Mouse (Mus musculus) bone marrow, adult 2 months (tissue): ENCODE data around the gene Cks1b. TPM values are rescaled to one million over a fixed set of nuclear protein-coding genes. Genes with fewer than 3 reads are reported as not detected.

Experiments
- H3K27ac ChIP-seq: fragments of 200-500 bp; 2 replicates; pipeline ENCODE4 v1.5.1; 2012; ENCODE audit warnings: low read depth, mild to moderate bottlenecking, control low read depth, inconsistent platforms, low read length; ENCODE audit not compliant: control insufficient read depth, poor library complexity, insufficient read depth
- H3K4me1 ChIP-seq: fragments of 200-500 bp; 2 replicates; pipeline ENCODE4 v1.6.1; 2011; ENCODE audit warnings: low read length; ENCODE audit not compliant: control insufficient read depth, insufficient read depth
- H3K4me3 ChIP-seq: fragments of 200-500 bp; replicated peaks from 2 replicates; pipeline ENCODE3; 2011; ENCODE audit warnings: mild to moderate bottlenecking, low read depth, low read length, control low read depth; ENCODE audit not compliant: control insufficient read depth
- CTCF ChIP-seq: fragments of 200-500 bp; IDR thresholded peaks from 2 replicates; pipeline ENCODE4 v1.5.1; 2011; ENCODE audit warnings: low read length, control low read depth; ENCODE audit not compliant: control insufficient read depth, insufficient read depth
- POLR2A ChIP-seq: fragments of 200-500 bp; IDR thresholded peaks from 2 replicates; pipeline ENCODE4 v1.6.1; 2011; ENCODE audit warnings: low read depth, mild to moderate bottlenecking, control low read depth, low read length, borderline replicate concordance; ENCODE audit not compliant: control insufficient read depth
- WGBS: fragments of 180-500 bp; shearing (Covaris S2); methylation state at CpG from one replicate; pipeline ENCODE4 v1.1.7; 2018; 5-methylcytosine and 5-hydroxymethylcytosine counted together
- polyA plus RNA-seq: library from polyadenylated mRNA; stranded (reverse); fragments of >200 nt; gene quantifications from 2 replicates; pipeline ENCODE4 v1.2.4, GENCODE M21; 2011; ENCODE audit warnings: low replicate concordance; ENCODE audit not compliant: missing spikeins, insufficient read depth, insufficient read length

Gene Cks1b
- polyA plus RNA-seq, 1 experiment, result 126 TPM

DNA sequence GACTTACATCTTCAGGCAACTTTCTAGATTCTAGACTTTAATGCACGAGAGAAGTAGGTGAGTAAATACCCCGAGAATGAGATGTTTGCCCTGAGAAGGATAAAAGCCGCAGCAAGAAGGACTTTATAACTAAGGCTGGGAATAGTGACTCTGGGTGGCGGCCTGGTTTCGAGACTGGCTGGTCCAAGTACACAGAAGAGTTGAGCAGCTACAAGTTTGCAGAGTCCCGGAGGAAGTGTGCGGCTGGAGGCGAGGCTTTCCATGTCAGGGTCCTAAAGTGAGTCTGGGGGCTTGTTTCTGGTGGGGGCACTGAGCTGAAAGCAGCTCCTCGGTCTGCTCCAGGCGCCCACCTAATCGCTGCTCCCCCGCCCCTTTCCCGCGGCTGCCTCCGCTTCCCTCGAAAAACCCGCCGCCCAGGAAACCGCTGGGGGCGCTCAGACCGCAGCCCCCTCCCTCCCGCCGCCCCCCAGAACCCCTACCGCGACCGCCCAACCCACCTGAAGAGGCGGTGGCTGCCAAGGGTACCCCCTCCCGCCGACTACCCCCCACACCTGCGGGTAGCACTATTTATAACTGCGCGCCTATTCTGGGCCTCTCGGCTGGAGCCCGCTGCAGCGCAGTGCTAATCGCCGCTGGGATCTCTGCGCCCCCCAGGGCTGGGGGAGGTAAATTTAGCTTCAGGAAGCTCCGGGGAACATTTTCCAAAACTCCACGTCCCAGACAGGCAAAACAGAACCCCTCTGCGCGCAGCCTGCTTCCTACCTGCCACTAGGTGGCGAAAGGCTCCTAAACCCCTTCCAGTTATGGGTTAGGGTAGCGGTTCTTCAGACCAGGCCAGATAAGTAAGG lies 22.2 kb downstream of the Cks1b start:
- WGBS, result under 1% methylated on average over 43 of the region's 44 CpGs
- H3K4me3 ChIP-seq, result peak overlapping the region; percentile 54
- H3K27ac ChIP-seq, result no peak overlapping the region
- TF ChIP-seq POLR2A (no peak), CTCF (peak; percentile 87)
- H3K4me1 ChIP-seq, result no peaks in the 10 kb centered on the region; the same call in 1 of the 2 replicates

DNA sequence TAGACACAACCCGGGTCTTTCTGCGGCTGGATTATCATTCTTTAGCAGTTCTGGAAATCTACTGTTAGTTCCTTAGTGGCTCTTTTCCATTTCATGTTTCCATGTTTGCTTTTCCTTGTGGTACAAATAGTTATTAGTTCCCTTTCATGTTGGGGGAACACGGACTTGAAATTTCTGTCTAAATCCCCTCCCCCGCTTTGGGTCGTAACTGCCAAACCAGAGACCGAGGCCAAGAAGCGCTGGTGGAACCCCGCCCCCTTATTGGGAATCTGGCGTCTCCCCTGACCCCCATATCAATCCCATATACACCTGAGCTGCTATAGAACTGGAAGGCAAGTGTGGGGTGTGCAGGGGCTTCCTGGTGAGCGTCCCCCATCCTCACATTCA lies 22.8 kb downstream of the Cks1b start:
- TF ChIP-seq POLR2A, result no peak
- TF ChIP-seq CTCF, result no peak
- H3K27ac ChIP-seq, result no peak overlapping the region
- WGBS, result 4% methylated on average over 10 of the region's 10 CpGs
- H3K4me1 ChIP-seq, result no peaks in the 10 kb centered on the region; the same call in 1 of the 2 replicates
- peak overlapping the region; percentile 42 for H3K4me3 ChIP-seq

DNA sequence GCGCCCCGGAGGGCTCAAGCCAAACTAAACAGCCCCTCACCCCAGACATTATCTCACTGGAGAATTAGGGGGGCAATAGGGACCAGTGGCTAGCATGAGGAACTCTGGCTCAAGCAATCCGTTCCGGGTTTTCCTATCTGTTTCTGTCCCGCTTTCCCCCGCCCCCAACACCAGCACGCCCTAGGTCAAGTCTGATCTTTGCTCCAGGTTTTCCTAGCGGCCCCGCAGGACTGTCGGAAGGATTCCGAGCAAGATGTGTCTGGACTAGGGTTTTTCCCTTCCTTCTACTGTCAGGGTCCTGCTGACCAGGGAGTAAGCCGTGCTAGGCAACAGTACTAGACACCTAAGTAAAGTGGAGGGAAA lies 23.3 kb downstream of the Cks1b start:
- H3K27ac ChIP-seq, result peak overlapping the region; percentile 87
- peak overlapping the region; percentile 42 for H3K4me3 ChIP-seq
- no peak for TF ChIP-seq POLR2A
- no peak for TF ChIP-seq CTCF
- WGBS, result 2% methylated on average over 12 of the region's 12 CpGs
- no peaks in the 10 kb centered on the region; the same call in 1 of the 2 replicates for H3K4me1 ChIP-seq

DNA sequence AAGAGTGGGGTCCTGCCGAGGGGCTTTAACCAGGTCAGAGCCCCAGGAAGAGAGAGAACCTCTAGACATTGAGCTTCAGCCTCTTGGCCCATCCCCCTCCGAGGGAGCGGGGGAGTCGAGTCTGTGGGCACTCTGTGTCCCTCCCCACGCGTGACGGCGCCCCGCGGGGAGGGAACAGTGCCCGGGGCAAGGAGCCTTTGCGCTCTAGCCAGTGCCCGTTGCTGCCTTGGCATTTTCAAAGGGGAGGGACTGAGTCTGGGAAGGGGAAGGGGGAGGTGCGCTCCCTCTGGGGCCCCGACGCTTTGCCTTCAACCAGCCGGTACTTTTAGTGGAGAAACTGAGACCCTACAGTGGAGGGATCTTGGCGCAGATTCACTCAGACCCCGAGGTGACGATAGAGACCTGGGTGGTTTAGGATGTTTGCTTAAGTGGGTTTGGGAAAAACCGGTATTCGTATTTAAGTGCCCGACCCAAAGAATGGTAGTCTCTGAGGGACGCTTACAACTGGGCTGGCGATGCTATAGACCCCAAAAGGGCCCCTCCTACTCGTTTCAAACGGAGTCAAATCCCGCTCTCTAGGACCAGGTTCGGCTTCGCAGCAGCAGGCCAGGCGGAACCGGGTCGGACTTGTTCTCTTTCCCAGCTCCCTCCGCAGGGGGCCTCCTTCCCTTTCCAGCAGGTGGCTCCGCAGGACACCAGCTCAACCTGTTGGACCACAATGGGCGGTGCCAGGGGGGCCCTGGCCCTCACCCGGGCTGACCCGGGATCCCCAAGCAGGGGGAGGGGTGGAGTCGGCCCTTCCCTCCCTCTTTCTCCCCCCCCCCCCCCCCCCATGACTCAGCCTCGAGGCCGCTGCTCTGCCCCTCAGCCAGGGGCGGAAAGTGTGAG lies 23.9 kb downstream of the Cks1b start, which contains the start of gene Zbtb7b:
Gene Zbtb7b (minus strand): TSS at position 771 of the 888 bp plus-strand sequence.
- WGBS, result under 1% methylated on average over 42 of the region's 42 CpGs
- H3K4me1 ChIP-seq, result no peaks in the 10 kb centered on the region; the same call in 1 of the 2 replicates
- TF ChIP-seq POLR2A (peak; percentile 58; the same call in 1 of the 2 replicates), CTCF (peak; percentile 16; the same call in 1 of the 2 replicates)
- H3K4me3 ChIP-seq, result peak within 1 kb of the TSS; percentile 75
- H3K27ac ChIP-seq, result peak within 1 kb of the TSS; percentile 87

DNA sequence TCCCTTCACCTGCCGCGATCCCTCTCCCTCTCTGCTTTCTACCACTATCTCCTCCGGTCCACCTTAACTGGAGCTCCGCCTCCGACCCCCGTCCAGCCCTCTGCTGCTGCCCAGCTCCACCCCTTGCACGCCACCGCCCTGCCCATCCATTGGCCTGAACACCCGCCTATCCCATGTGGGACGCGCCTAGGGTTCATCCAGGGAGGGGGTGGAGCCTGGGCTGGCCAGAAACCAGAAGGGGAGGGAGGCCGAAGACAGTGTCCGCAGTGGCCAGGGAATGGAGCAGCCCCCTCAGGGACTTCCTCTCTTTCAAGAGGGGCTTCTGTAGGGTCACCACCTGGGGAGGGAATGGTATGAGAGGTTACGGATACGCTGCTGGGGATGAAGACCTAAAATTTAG lies 24.6 kb downstream of the Cks1b start:
- Histone ChIP-seq H3K4me1 (no peaks in the 10 kb centered on the region; the same call in 1 of the 2 replicates), H3K27ac (peak overlapping the region; percentile 87), H3K4me3 (peak overlapping the region; percentile 75)
- under 1% methylated on average over 15 of the region's 15 CpGs for WGBS
- no peak for TF ChIP-seq CTCF
- peak; percentile 67 for TF ChIP-seq POLR2A

DNA sequence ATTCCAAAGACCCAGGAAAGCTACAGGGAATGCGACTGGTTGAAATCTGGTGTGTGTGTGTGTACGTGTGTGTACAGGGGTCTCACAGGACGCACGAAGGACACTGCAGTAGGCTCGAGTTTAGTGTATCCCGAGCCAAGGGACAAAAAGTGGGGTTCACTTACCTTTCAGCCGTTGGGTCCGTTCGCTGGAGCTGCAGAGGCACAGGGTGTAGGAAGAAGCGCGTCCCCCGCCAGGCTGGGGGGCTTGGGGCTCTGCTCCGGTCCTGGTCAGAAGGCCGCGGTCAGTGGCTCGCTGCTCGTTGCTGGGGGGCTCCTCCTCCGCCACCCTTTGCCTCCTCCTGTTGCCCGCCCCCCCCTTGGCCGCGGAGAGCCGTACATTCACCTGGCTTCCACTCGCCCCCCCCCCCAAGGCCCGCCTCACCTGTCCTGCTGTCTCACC lies 25.3 kb downstream of the Cks1b start:
- no peaks in the 10 kb centered on the region; the same call in 1 of the 2 replicates for H3K4me1 ChIP-seq
- H3K27ac ChIP-seq, result peak overlapping the region; percentile 71
- TF ChIP-seq CTCF (no peak), POLR2A (no peak)
- WGBS, result 1% methylated on average over 19 of the region's 24 CpGs
- peak overlapping the region; percentile 70 for H3K4me3 ChIP-seq

DNA sequence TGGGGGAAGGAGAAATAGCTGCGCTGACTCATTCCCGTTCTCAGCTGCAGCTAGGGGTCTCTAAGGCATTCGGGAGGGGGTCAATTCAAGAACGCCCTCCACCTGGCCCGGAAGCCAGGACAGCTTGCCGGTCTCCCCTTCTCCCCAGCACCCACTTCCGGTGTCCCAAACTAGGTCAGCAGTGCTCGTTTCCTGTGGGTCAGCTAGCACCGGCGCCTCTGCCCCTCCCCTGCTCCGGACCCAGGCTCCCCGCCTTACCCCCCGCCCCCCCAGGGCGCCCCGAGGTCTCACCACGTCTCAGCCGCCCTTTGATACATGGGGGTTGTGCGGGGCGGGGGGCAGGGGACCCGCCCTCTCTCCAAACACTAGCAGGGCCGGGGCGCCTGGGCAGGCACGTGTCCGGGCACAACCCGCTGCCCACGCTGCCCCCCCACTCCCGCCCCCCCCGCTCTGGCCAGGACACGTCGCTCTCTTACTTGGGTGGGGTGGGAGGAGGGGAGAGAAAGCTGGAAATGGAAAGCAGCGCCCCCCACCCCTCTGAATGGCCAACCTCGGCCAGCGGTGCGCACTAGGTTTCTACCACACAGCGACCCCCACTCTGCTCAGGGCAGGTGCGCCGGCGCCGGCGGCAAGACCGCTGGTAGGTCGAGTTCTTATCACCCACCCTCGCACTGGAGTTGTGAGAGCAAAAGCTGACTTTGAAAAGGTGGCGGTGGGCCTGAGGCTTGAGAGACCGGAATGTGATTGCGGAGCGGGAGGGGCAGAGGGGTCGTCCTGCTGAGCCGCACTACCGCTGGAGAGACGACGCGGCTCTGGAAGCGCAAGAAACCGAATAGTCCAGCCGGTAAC lies 26.3 kb downstream of the Cks1b start:
- Histone ChIP-seq H3K4me1 (no peaks in the 10 kb centered on the region; the same call in 1 of the 2 replicates), H3K27ac (peak overlapping the region; percentile 83), H3K4me3 (peak overlapping the region; percentile 70)
- peak; percentile 11; the same call in 1 of the 2 replicates for TF ChIP-seq POLR2A
- no peak for TF ChIP-seq CTCF
- under 1% methylated on average over 55 of the region's 56 CpGs for whole genome bisulfite sequencing
